Mouse (Mus musculus) urinary bladder, postnatal 36 days (tissue): ENCODE results near the gene Pdzk1.

Experiments
- DNase-seq, 2 experiments: peaks; one replicate each; pipeline ENCODE4 v3.0.0; 2022; ENCODE audit warnings: low spot score in 2 of 2, mixed read lengths in 1 of 2

The Pdzk1 gene

DNA sequence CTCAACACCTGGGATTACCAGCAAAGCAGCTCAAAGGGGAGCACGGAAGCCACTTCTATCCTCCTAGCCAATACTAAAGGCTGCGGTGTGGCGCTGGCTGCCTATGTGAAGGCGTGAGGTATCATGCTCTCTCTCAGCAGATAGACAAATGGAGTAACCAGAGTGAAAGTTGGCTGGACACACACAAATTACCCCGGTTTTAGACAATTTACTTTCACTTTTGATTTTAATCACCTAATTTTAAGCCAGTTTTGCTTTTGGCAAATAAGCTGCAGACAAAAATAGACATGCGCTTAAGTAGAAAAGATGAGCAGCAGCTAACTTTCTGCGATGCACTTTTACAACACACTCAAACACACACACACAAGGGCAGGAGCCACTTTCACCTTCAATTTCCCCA, 54.6 kb downstream of the Pdzk1 start:
- DNase-seq, result no peak

GRCm38 (mm10) chr3:96902336-96902999, 73.4 kb downstream of the Pdzk1 start:
- DNase-seq, result no peak

DNA sequence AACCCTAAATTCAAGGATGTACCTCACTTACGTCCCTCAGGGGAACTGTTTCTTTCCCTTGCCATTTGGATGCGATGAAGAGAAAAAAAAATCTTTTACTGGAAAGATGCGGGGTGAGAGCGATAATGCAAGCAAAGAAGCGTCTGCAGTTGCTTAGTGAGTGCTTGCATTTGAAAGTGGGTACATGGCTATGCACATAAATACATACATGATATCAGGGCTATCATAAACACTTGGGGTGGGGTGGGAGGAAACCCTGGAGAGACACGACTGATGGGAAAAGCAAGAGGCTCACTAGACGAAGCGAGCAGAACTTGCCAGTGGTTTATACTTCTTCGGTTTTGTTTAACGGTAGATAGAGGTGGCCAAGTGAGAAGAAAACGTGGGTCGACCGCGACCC, 75.3 kb downstream of the Pdzk1 start, which contains the start of gene Gja5:
Gene Gja5 (plus strand): TSS at position 301 of the 400 bp plus-strand sequence.
- no peak for DNase-seq

DNA sequence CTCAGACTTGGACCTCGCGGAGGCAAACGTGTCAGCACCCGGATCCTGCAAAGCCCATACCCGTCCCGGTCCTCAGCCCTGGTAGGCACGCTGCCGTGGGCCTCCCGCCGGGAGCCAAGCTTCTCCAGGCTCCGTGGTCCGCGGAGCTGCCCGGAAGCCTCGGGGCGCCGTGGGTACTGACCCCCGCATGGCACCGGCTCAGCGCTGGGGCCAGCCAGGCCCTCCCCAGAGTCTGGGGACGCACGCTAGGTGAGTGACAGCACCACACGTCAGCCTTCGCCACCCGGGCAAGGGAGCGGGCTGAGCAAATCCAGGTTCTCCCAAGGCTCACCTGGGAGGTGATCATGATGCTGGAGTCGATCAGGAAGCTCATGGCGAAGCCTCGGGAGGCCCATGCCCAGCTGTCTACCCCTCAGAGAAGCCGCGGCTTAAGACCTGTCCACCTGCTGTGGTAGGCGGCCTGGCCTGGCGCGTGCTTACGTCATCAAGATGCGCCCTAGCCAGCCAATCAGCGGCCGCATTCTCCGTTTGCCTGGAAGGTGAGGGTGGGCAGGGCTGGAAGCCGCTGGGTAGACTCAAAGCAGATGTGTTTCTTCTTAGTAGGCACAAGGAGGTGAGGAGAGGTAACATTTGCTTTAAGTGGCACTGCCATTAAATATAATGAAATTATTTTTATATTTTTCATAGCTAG, 75.9 kb downstream of the Pdzk1 start, which contains the start of gene Gpr89:
Gene Gpr89 (minus strand): TSS at position 496 of the 691 bp plus-strand sequence.
- DNase-seq, result peak; percentile 89 to 93

- no peak for DNase-seq
Observed at GRCm38 (mm10) chr3:96905592-96905991, 76.5 kb downstream of the Pdzk1 start.
